Mouse (Mus musculus): ENCODE results near the gene P2rx7. TPM values are rescaled to one million over a fixed set of nuclear protein-coding genes. Genes with fewer than 3 reads are reported as not detected.
"Not testable (repeated sequence)": the region's sequence is repeated elsewhere in the genome, so short reads cannot be mapped to it uniquely, and the experiment has no call there.

Gene P2rx7
- polyA plus RNA-seq, 1 experiment from 2014 or later, result 3.3 TPM

DNA sequence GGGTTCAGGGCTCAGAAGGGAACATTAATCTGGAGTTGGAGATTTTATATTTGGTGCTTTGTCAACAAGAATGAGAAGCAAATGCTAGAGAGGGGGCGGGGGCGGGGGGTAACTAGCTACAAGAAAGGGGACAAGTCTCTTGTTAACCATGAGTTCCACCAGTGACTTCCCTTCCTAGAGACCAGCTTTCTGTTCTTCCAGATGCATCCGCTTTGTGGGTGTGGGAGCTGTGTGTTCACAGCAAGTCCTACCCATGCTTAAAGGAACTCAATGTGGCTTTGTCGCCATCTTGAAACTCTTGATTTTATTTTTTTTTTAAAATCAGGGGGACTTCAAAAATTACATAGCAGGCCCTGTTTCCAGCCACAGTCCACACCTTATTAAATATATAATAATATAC lies 4.2 kb upstream of the P2rx7 start:
- H3K4me2 ChIP-seq (ENCODE audit: low read depth, low read length), result no peak overlapping the region
- 90% methylated on average over 4 of the region's 4 CpGs for WGBS
- H3K27ac ChIP-seq (ENCODE audit: low read length), result no peak overlapping the region
- ATAC-seq (ENCODE audit: insufficient read depth, low FRiP score), result no peak
- no peak overlapping the region for H3K4me3 ChIP-seq (replicated peaks; ENCODE audit: low read length)
- no peaks in the 10 kb centered on the region for H3K36me3 ChIP-seq (ENCODE audit: control insufficient read depth, insufficient read depth, low read length)
- no peaks in the 10 kb centered on the region for H3K9me3 ChIP-seq (replicated peaks; ENCODE audit: control insufficient read depth, low read length)
- H3K27me3 ChIP-seq (ENCODE audit: control insufficient read depth, insufficient read depth, low read length), result no peaks in the 10 kb centered on the region
- 0 out of 2 replicates have a peak, but pooled peaks cover 4% of the 10 kb centered on the region for H3K4me1 ChIP-seq (ENCODE audit: control insufficient read depth, insufficient read depth, low read length)
- H3K9ac ChIP-seq (ENCODE audit: low read length), result no peak overlapping the region

DNA sequence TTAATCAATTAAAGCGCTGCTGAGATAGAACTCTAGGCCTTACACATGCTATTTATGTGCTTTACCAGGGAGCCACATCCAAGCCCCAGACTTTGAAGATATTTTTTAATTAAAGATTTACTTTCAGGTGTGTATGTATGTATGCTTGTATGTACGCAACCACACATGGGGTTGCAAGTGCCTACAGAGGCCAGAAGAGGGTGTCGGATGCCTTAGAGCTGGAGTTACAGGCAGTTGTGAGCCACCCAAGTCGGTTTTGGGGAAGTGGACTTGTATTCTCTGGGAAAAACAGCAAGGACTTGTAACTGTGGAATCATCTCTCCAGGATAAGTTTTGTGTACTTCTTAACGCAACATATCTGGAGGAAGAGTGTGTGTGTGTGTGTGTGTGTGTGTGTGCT lies 3.7 kb upstream of the P2rx7 start:
- 0 out of 2 replicates have a peak, but pooled peaks cover 4% of the 10 kb centered on the region for H3K4me1 ChIP-seq (ENCODE audit: control insufficient read depth, insufficient read depth, low read length)
- no peak overlapping the region for H3K9ac ChIP-seq (ENCODE audit: low read length)
- H3K36me3 ChIP-seq (ENCODE audit: control insufficient read depth, insufficient read depth, low read length), result no peaks in the 10 kb centered on the region
- no peaks in the 10 kb centered on the region for H3K9me3 ChIP-seq (replicated peaks; ENCODE audit: control insufficient read depth, low read length)
- no peak overlapping the region for H3K4me3 ChIP-seq (replicated peaks; ENCODE audit: low read length)
- WGBS, result 84% methylated on average over 5 of the region's 5 CpGs
- no peak for ATAC-seq (ENCODE audit: insufficient read depth, low FRiP score)
- no peak overlapping the region for H3K4me2 ChIP-seq (ENCODE audit: low read depth, low read length)
- no peaks in the 10 kb centered on the region for H3K27me3 ChIP-seq (ENCODE audit: control insufficient read depth, insufficient read depth, low read length)
- no peak overlapping the region for H3K27ac ChIP-seq (ENCODE audit: low read length)

DNA sequence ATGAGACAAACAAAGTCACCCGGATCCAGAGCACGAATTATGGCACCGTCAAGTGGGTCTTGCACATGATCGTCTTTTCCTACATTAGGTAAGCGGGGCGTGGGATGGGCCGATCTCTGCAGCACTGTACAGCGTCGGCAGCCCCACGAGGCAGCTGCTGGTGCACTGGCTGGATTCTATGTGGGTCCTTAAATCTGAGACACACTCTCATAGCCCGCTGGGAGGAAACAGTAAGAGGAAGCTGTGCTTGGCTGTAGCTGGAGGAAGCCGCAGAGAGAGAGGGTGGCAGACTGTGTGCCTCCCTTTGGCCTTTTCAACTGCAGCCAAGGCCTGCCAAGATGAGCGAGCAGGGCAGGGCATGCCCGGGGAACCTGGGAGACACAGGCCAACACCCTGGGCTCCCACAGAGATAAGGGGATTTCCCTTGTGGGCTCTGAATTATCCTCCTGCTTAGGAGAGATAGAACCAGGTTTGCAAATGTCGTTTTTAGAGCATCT lies 448 bp downstream of the P2rx7 start:
- Histone ChIP-seq H3K9ac (ENCODE audit: low read length) (peak overlapping the region; percentile 52), H3K27ac (ENCODE audit: low read length) (peak overlapping the region; percentile 38), H3K9me3 (replicated peaks; ENCODE audit: control insufficient read depth, low read length) (no peaks in the 10 kb centered on the region), H3K36me3 (ENCODE audit: control insufficient read depth, insufficient read depth, low read length) (no peaks in the 10 kb centered on the region), H3K4me1 (ENCODE audit: control insufficient read depth, insufficient read depth, low read length) (0 out of 2 replicates have a peak, but pooled peaks cover 4% of the 10 kb centered on the region), H3K4me3 (replicated peaks; ENCODE audit: low read length) (peak overlapping the region; percentile 21), H3K27me3 (ENCODE audit: control insufficient read depth, insufficient read depth, low read length) (no peaks in the 10 kb centered on the region), H3K4me2 (ENCODE audit: low read depth, low read length) (peak overlapping the region; percentile 28)
- WGBS, result 59% methylated on average over 15 of the region's 15 CpGs
- peak; percentile 25; the same call in 1 of the 2 replicates for ATAC-seq (ENCODE audit: insufficient read depth, low FRiP score)

DNA sequence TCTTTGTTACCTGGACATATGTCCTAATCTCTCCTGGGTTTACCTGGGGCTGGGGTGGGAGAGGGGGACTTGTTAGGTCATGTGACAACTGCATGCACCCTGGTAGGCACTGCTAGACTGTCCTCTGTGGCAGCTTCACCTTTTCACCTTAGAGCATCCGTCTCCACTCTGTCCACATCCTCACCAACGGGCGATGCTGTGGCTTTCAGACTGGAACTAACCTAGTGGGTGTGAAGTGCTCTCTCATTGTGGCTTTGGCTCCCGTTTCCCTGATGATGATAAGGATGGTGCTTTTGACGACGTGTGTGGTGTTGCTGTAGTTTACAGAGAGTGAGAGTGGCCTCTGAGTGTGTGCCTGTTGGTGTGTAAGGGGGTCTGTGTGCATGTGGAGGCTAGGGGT lies 1.6 kb downstream of the P2rx7 start:
- Histone ChIP-seq H3K4me2 (ENCODE audit: low read depth, low read length) (no peak overlapping the region), H3K4me3 (replicated peaks; ENCODE audit: low read length) (no peak overlapping the region), H3K27me3 (ENCODE audit: control insufficient read depth, insufficient read depth, low read length) (no peaks in the 10 kb centered on the region), H3K4me1 (ENCODE audit: control insufficient read depth, insufficient read depth, low read length) (0 out of 2 replicates have a peak, but pooled peaks cover 4% of the 10 kb centered on the region), H3K27ac (ENCODE audit: low read length) (no peak overlapping the region), H3K9me3 (replicated peaks; ENCODE audit: control insufficient read depth, low read length) (no peaks in the 10 kb centered on the region), H3K9ac (ENCODE audit: low read length) (no peak overlapping the region), H3K36me3 (ENCODE audit: control insufficient read depth, insufficient read depth, low read length) (no peaks in the 10 kb centered on the region)
- no peak for ATAC-seq (ENCODE audit: insufficient read depth, low FRiP score)
- 68% methylated on average over 6 of the region's 6 CpGs for WGBS

DNA sequence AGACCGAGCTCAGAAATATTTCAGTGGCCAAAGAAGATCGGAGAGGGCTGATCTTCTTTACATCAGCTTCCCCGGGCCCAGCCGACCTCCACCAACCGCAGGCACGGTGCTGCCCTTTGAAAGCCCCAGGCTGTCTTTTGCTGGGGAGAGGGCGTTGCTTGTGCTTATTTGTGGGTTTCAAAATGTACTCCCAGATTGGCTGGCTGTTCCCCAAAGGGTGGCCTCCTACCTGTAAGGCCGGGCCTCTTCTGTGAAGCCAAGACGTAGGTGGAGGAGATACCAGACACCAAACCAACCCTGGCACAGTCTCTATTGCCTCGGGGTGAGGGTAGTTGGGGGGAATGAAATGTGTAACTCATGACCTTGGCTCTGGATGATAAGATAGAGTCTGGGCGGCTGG lies 2.3 kb downstream of the P2rx7 start:
- Histone ChIP-seq H3K4me2 (ENCODE audit: low read depth, low read length) (no peak overlapping the region), H3K27me3 (ENCODE audit: control insufficient read depth, insufficient read depth, low read length) (no peaks in the 10 kb centered on the region), H3K36me3 (ENCODE audit: control insufficient read depth, insufficient read depth, low read length) (no peaks in the 10 kb centered on the region), H3K9me3 (replicated peaks; ENCODE audit: control insufficient read depth, low read length) (no peaks in the 10 kb centered on the region), H3K27ac (ENCODE audit: low read length) (no peak overlapping the region), H3K9ac (ENCODE audit: low read length) (no peak overlapping the region), H3K4me3 (replicated peaks; ENCODE audit: low read length) (no peak overlapping the region), H3K4me1 (ENCODE audit: control insufficient read depth, insufficient read depth, low read length) (0 out of 2 replicates have a peak, but pooled peaks cover 4% of the 10 kb centered on the region)
- WGBS, result 79% methylated on average over 11 of the region's 11 CpGs
- ATAC-seq (ENCODE audit: insufficient read depth, low FRiP score), result no peak

DNA sequence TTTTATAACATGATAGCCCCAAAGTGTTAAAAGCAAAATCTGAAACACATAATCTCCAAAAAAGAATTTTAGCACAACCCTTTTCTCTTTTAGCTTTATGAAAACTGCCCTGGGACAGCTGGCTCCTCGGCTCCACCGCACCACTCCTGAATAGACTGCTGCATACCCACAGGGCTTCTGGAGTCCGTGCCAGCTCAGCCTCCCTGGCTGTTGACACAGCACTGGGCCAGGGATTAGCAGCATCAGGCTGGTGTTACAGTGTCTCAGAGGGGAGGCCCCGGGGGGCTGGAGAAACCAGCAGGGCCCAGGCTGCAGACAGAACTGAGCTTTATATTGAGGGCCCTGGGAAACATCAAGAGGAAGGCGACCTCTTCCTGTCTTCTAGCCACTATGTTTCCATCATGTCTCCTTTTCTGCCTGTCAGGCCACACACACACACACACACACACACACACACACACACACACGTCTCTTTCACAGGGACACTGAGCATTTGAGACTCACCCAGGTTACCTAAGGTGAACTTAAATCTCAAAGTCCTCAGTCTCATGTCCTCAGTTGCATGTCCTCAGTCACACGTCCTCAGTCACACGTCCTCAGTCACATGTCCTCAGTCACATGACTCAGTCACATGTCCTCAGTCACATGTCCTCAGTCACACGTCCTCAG lies 3.7 kb downstream of the P2rx7 start:
- Histone ChIP-seq H3K4me3 (replicated peaks; ENCODE audit: low read length) (no peak overlapping the region), H3K9me3 (replicated peaks; ENCODE audit: control insufficient read depth, low read length) (no peaks in the 10 kb centered on the region), H3K36me3 (ENCODE audit: control insufficient read depth, insufficient read depth, low read length) (no peaks in the 10 kb centered on the region), H3K27ac (ENCODE audit: low read length) (no peak overlapping the region), H3K4me2 (ENCODE audit: low read depth, low read length) (no peak overlapping the region), H3K27me3 (ENCODE audit: control insufficient read depth, insufficient read depth, low read length) (no peaks in the 10 kb centered on the region), H3K9ac (ENCODE audit: low read length) (no peak overlapping the region; the same call in 1 of the 2 replicates), H3K4me1 (ENCODE audit: control insufficient read depth, insufficient read depth, low read length) (peaks cover 4% of the 10 kb centered on the region; the same call in 1 of the 2 replicates)
- 58% methylated on average over 9 of the region's 9 CpGs for WGBS
- ATAC-seq (ENCODE audit: insufficient read depth, low FRiP score), result 0 out of 2 replicates have a peak, but pooled peaks have one; percentile 55

DNA sequence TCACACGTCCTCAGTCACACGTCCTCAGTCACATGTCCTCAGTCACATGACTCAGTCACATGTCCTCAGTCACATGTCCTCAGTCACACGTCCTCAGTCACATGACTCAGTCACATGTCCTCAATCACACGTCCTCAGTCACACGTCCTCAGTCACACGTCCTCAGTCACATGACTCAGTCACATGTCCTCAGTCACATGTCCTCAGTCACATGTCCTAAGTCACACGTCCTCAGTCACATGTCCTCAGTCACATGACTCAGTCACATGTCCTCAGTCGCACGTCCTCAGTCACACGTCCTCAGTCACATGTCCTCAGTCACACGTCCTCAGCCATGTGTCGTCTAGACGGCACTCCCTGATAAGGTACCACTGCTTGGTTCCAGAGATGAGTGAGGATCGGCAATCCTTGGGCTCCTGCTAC lies 4.3 kb downstream of the P2rx7 start:
- not testable (repeated sequence) for H3K4me1 ChIP-seq (ENCODE audit: control insufficient read depth, insufficient read depth, low read length); H3K36me3 ChIP-seq (ENCODE audit: control insufficient read depth, insufficient read depth, low read length); H3K9ac ChIP-seq (ENCODE audit: low read length); ATAC-seq (ENCODE audit: insufficient read depth, low FRiP score); H3K4me3 ChIP-seq (replicated peaks; ENCODE audit: low read length); H3K4me2 ChIP-seq (ENCODE audit: low read depth, low read length); H3K27ac ChIP-seq (ENCODE audit: low read length); H3K27me3 ChIP-seq (ENCODE audit: control insufficient read depth, insufficient read depth, low read length); H3K9me3 ChIP-seq (replicated peaks; ENCODE audit: control insufficient read depth, low read length)
- WGBS, result 93% methylated on average over 14 of the region's 14 CpGs

DNA sequence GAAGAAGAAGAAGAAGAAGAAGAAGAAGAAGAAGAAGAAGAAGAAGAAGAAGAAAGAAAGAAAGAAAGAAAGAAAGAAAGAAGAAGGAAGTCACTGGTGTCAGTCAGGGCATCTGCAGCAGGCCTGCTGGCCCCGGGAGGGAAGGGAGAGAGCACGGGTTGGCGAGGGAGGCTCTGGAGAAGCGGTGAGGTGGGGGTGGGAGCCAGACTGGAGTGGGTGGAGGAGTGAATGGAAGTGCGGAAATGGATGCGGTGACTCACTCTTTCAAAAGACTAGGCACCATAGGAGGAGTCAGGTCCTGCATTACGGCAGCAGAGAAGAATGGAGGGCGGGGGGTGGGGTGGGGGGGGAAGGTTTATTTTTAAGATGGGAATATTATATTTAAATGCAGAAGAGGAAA lies 5.6 kb downstream of the P2rx7 start:
- Histone ChIP-seq H3K9me3 (replicated peaks; ENCODE audit: control insufficient read depth, low read length) (no peaks in the 10 kb centered on the region), H3K4me2 (ENCODE audit: low read depth, low read length) (no peak overlapping the region), H3K27ac (ENCODE audit: low read length) (no peak overlapping the region), H3K36me3 (ENCODE audit: control insufficient read depth, insufficient read depth, low read length) (no peaks in the 10 kb centered on the region), H3K27me3 (ENCODE audit: control insufficient read depth, insufficient read depth, low read length) (no peaks in the 10 kb centered on the region), H3K9ac (ENCODE audit: low read length) (no peak overlapping the region), H3K4me3 (replicated peaks; ENCODE audit: low read length) (no peak overlapping the region), H3K4me1 (ENCODE audit: control insufficient read depth, insufficient read depth, low read length) (peaks cover 14% of the 10 kb centered on the region; the same call in 1 of the 2 replicates)
- 58% methylated on average over 8 of the region's 8 CpGs for WGBS
- ATAC-seq (ENCODE audit: insufficient read depth, low FRiP score), result no peak

DNA sequence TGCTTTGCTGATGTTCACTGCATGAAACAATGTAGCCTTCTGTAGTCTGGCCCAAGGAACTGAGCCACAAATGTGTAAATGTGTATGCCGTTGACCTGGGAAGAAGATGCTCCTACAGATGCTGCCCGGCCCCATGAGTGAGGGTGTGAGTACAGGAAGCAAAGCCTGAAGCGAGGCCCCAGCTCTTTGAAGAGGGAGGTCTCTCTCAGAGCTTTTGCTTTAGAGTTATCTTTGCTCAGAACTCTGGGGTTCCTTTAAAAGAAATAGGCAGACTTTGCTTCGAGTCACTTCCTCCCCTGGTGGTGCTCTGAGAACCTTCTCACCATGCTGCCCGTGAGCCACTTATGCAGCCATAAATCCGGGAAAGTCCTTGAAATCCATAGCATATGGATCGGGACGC lies 6.4 kb downstream of the P2rx7 start:
- Histone ChIP-seq H3K4me1 (ENCODE audit: control insufficient read depth, insufficient read depth, low read length) (peaks cover 17% of the 10 kb centered on the region; the same call in 1 of the 2 replicates), H3K9me3 (replicated peaks; ENCODE audit: control insufficient read depth, low read length) (no peaks in the 10 kb centered on the region), H3K27ac (ENCODE audit: low read length) (no peak overlapping the region), H3K4me2 (ENCODE audit: low read depth, low read length) (no peak overlapping the region), H3K36me3 (ENCODE audit: control insufficient read depth, insufficient read depth, low read length) (no peaks in the 10 kb centered on the region), H3K4me3 (replicated peaks; ENCODE audit: low read length) (no peak overlapping the region), H3K9ac (ENCODE audit: low read length) (no peak overlapping the region), H3K27me3 (ENCODE audit: control insufficient read depth, insufficient read depth, low read length) (no peaks in the 10 kb centered on the region)
- no peak for ATAC-seq (ENCODE audit: insufficient read depth, low FRiP score)
- 83% methylated on average over 8 of the region's 8 CpGs for WGBS
